Mouse (Mus musculus): ENCODE measurements at regions not wholly inside any gene's neighbourhood (a gene's known extent, or its start where the extent isn't known, plus 50 kb on each side); places are given as distances from the start of the nearest gene placed in this dataset.

DNA sequence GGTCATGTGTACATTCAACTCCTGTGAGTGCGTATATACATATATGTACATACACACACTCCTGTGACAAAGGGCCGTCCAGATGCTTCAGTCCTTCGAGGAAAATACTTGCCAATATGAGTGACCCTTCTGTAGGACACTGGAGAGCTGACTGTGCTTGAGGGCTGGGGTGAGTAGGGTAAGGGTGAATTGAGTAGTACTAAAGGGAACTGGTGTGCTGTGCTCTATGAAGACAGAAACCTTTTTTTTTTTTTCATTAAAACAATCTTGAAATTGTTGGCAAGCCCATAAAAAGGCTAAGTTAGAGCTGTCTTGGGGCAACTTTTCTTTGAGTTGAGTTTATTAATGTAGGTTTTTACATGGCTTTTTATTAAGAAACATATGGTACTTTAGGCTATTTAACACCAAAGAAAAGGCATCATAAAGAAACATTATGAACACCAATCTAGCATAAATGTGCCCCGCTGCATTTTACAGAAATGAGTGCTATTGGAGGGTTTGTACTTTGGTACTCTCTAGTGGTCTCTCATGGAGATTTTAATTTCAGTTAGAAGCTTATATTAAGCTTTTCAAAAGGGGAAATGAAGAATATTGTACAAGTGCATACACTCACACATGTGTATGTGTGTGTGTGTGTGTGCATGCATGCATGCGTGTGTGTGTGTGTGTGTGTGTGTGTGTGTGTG is 718.5 kb upstream of the 2610301B20Rik start:
- TF ChIP-seq CTCF (IDR thresholded peaks at IDR 0.05; ENCODE audit: extremely low read depth, insufficient read length, insufficient replicate concordance, low read depth, low read length) = no peak
- no peak for TF ChIP-seq POLR2A (IDR thresholded peaks at IDR 0.05; ENCODE audit: low read depth, low read length)
